8 mouse cellular contexts compared by ENCODE assay signal in the genomic region with DNA sequence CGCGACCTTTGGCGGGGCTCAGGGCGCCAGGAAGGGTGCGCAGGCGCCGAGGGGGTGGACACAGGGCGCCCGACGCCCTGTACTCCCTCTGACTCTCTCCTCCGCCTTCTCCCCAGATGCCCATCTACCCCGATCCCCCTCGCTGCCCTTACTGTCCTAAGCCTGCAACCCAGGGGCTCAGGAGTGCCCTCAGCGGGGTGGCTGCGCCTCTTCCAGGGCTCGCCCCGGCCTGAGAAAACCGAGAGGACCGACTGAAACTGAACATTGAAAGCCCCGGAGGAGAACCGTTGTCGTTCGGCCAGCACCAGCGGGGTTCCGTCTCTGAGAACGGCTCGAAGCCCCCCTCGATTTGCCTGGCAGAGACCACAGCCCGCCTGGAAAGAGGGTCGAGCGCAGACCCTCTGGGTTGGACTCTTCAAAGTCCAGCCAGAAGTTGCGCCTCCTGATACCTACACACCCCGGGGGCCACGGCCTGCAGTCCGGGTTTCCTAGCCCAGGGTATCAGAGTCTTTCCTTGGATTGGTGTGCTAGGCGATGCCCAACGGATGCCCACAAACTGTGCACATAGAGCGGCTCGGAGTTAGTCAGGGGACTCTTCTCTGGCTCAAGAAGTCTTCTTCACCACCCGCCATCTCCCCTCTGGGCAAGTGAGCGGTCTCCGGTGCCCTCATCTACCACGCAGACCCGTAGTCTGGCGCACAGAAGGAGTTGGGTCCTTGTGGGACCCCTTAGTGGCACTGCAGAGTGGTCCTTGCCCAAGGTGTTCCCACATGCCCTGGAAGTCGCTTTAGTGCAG. TPM values are rescaled to one million over a fixed set of nuclear protein-coding genes. Genes with fewer than 3 reads are reported as not detected.
DNase-seq lines count a peak whose midpoint lies in the region; ATAC-seq lines count a peak whose summit lies in the region.

No protein-coding gene starts in this region.

- H3K4me3 ChIP-seq in lung, embryonic 15.5 days, result peak overlapping the region; percentile 46
- peak overlapping the region; percentile 51 for H3K4me3 ChIP-seq in embryonic facial prominence, embryonic 13.5 days
- H3K4me3 ChIP-seq in intestine, embryonic 16.5 days (ENCODE audit: low read length), result peak overlapping the region; percentile 51
- H3K4me3 ChIP-seq in neural tube, embryonic 14.5 days (ENCODE audit: low read depth, low read length), result peak overlapping the region; percentile 40

- no peak for DNase-seq in lung, postnatal 36 days
- no peak for DNase-seq in MN1 (ENCODE audit: low spot score)

- H3K27ac ChIP-seq in lung, embryonic 15.5 days, result no peak overlapping the region
- no peak overlapping the region for H3K27ac ChIP-seq in embryonic facial prominence, embryonic 13.5 days
- H3K27ac ChIP-seq in intestine, embryonic 16.5 days (ENCODE audit: low read length), result no peak overlapping the region
- H3K27ac ChIP-seq in neural tube, embryonic 14.5 days (ENCODE audit: low read depth, low read length), result no peak overlapping the region

- peak overlapping the region; percentile 31; the same call in 1 of the 2 replicates for H3K9ac ChIP-seq in lung, embryonic 15.5 days
- peak overlapping the region; percentile 69 for H3K9ac ChIP-seq in embryonic facial prominence, embryonic 13.5 days
- H3K9ac ChIP-seq in intestine, embryonic 16.5 days (ENCODE audit: low read depth, low read length), result peak overlapping the region; percentile 64
- H3K9ac ChIP-seq in neural tube, embryonic 14.5 days (replicated peaks; ENCODE audit: low read depth, low read length), result 0 out of 2 replicates have a peak overlapping the region, but pooled peaks have one; percentile 44

- H3K4me1 ChIP-seq in lung, embryonic 15.5 days, result peaks cover 36% of the 10 kb centered on the region
- peaks cover 38% of the 10 kb centered on the region for H3K4me1 ChIP-seq in embryonic facial prominence, embryonic 13.5 days
- H3K4me1 ChIP-seq in intestine, embryonic 16.5 days (ENCODE audit: control insufficient read depth, insufficient read depth, low read length), result peaks cover 25% of the 10 kb centered on the region
- H3K4me1 ChIP-seq in neural tube, embryonic 14.5 days (ENCODE audit: control insufficient read depth, insufficient read depth, low read length), result peaks cover 18% of the 10 kb centered on the region

- H3K4me2 ChIP-seq in lung, embryonic 15.5 days, result peak overlapping the region; percentile 94
- peak overlapping the region; percentile 89 for H3K4me2 ChIP-seq in embryonic facial prominence, embryonic 13.5 days
- H3K4me2 ChIP-seq in intestine, embryonic 16.5 days (ENCODE audit: low read depth, low read length), result peak overlapping the region; percentile 90
- H3K4me2 ChIP-seq in neural tube, embryonic 14.5 days (ENCODE audit: low read depth, low read length), result peak overlapping the region; percentile 85

- WGBS in lung, embryonic 15.5 days, result 2% methylated on average over 40 of the region's 46 CpGs
- 2% methylated on average over 46 of the region's 46 CpGs for WGBS in embryonic facial prominence, embryonic 13.5 days
- WGBS in intestine, embryonic 16.5 days, result 2% methylated on average over 45 of the region's 46 CpGs
- 1% methylated on average over 44 of the region's 46 CpGs for WGBS in neural tube, embryonic 14.5 days

- H3K36me3 ChIP-seq in lung, embryonic 15.5 days, result no peaks in the 10 kb centered on the region
- peaks cover 3% of the 10 kb centered on the region; the same call in 1 of the 2 replicates for H3K36me3 ChIP-seq in embryonic facial prominence, embryonic 13.5 days
- H3K36me3 ChIP-seq in intestine, embryonic 16.5 days (ENCODE audit: control insufficient read depth, insufficient read depth, low read length), result no peaks in the 10 kb centered on the region
- H3K36me3 ChIP-seq in neural tube, embryonic 14.5 days (ENCODE audit: control insufficient read depth, insufficient read depth, low read length), result no peaks in the 10 kb centered on the region

- H3K9me3 ChIP-seq in lung, embryonic 15.5 days, result no peaks in the 10 kb centered on the region
- H3K9me3 ChIP-seq in embryonic facial prominence, embryonic 13.5 days, result no peaks in the 10 kb centered on the region
- no peaks in the 10 kb centered on the region for H3K9me3 ChIP-seq in intestine, embryonic 16.5 days (ENCODE audit: control insufficient read depth, low read length)
- H3K9me3 ChIP-seq in neural tube, embryonic 14.5 days (ENCODE audit: control insufficient read depth, low read length), result no peaks in the 10 kb centered on the region

- peaks cover 63% of the 10 kb centered on the region for H3K27me3 ChIP-seq in lung, embryonic 15.5 days
- peaks cover 67% of the 10 kb centered on the region for H3K27me3 ChIP-seq in embryonic facial prominence, embryonic 13.5 days
- H3K27me3 ChIP-seq in intestine, embryonic 16.5 days (replicated peaks; ENCODE audit: control insufficient read depth, insufficient read depth, low read length), result peaks cover 46% of the 10 kb centered on the region
- H3K27me3 ChIP-seq in neural tube, embryonic 14.5 days (ENCODE audit: control insufficient read depth, insufficient read depth, low read length), result peaks cover 32% of the 10 kb centered on the region

- no peak for ATAC-seq in lung, embryonic 15.5 days (ENCODE audit: borderline replicate concordance, extremely low read depth, low FRiP score, low TSS enrichment)
- no peak for ATAC-seq in embryonic facial prominence, embryonic 13.5 days (ENCODE audit: insufficient number of reproducible peaks, insufficient read depth, low FRiP score, low TSS enrichment, low read depth)
- ATAC-seq in intestine, embryonic 16.5 days, result 0 out of 2 replicates have a peak, but pooled peaks have one; percentile 4
- ATAC-seq in neural tube, embryonic 14.5 days (ENCODE audit: low read depth), result no peak
- no peak for ATAC-seq in erythroid progenitor cell, adult 5-6 weeks (replicated peaks; ENCODE audit: low FRiP score, poor library complexity, severe bottlenecking)
- ATAC-seq in frontal cortex, adult (ENCODE audit: low TSS enrichment), result no peak

RNA-seq across cellular contexts. Expression of a gene that starts 0.4 kb away (rescaled TPM):
- polyA plus RNA-seq in lung, embryonic 15.5 days (2015; fragmentation: Nextera tagmentation; extraction: Ambion mirVana), result 1.6 and 1.8 TPM in 2 replicates
- 4.5 and 5.7 TPM in 2 replicates for polyA plus RNA-seq in embryonic facial prominence, embryonic 13.5 days (2015; fragmentation: Nextera tagmentation; extraction: Ambion mirVana)
- polyA plus RNA-seq in intestine, embryonic 16.5 days (2015; fragmentation: Nextera tagmentation; extraction: Ambion mirVana), result 0.11 and 0.12 TPM in 2 replicates
- not detected in 2 replicates for polyA plus RNA-seq in neural tube, embryonic 14.5 days (2014; fragmentation: Nextera tagmentation; extraction: Ambion mirVana)
- total RNA-seq in erythroid progenitor cell, adult 5-6 weeks (2015; ENCODE audit: low replicate concordance), result not detected in 2 replicates
- total RNA-seq in erythroid progenitor cell, adult 5-6 weeks (2017; ENCODE audit: low replicate concordance), result not detected in 2 replicates

RNA-seq across cellular contexts. Expression of a gene that starts 1.8 kb away (rescaled TPM):
- polyA plus RNA-seq in lung, embryonic 15.5 days (2015; fragmentation: Nextera tagmentation; extraction: Ambion mirVana), result 39.5 and 41.7 TPM in 2 replicates
- polyA plus RNA-seq in embryonic facial prominence, embryonic 13.5 days (2015; fragmentation: Nextera tagmentation; extraction: Ambion mirVana), result 44.1 and 44.9 TPM in 2 replicates
- polyA plus RNA-seq in intestine, embryonic 16.5 days (2015; fragmentation: Nextera tagmentation; extraction: Ambion mirVana), result 29.3 and 30.1 TPM in 2 replicates
- polyA plus RNA-seq in neural tube, embryonic 14.5 days (2014; fragmentation: Nextera tagmentation; extraction: Ambion mirVana), result 37.3 and 39.5 TPM in 2 replicates
- total RNA-seq in erythroid progenitor cell, adult 5-6 weeks (2015; ENCODE audit: low replicate concordance), result 13.0 and 17.7 TPM in 2 replicates
- 3.2 and 9.4 TPM in 2 replicates for total RNA-seq in erythroid progenitor cell, adult 5-6 weeks (2017; ENCODE audit: low replicate concordance)

RNA-seq across cellular contexts. Expression of a gene that starts 20.1 kb away (rescaled TPM):
- 141 and 143 TPM in 2 replicates for polyA plus RNA-seq in lung, embryonic 15.5 days (2015; fragmentation: Nextera tagmentation; extraction: Ambion mirVana)
- 129 and 140 TPM in 2 replicates for polyA plus RNA-seq in embryonic facial prominence, embryonic 13.5 days (2015; fragmentation: Nextera tagmentation; extraction: Ambion mirVana)
- polyA plus RNA-seq in intestine, embryonic 16.5 days (2015; fragmentation: Nextera tagmentation; extraction: Ambion mirVana), result 87.9 and 93.9 TPM in 2 replicates
- 184 and 208 TPM in 2 replicates for polyA plus RNA-seq in neural tube, embryonic 14.5 days (2014; fragmentation: Nextera tagmentation; extraction: Ambion mirVana)
- 101 and 141 TPM in 2 replicates for total RNA-seq in erythroid progenitor cell, adult 5-6 weeks (2015; ENCODE audit: low replicate concordance)
- 113 and 126 TPM in 2 replicates for total RNA-seq in erythroid progenitor cell, adult 5-6 weeks (2017; ENCODE audit: low replicate concordance)

RNA-seq across cellular contexts. Expression of a gene that starts 30.1 kb away (rescaled TPM):
- polyA plus RNA-seq in lung, embryonic 15.5 days (2015; fragmentation: Nextera tagmentation; extraction: Ambion mirVana), result 20.9 and 23.3 TPM in 2 replicates
- polyA plus RNA-seq in embryonic facial prominence, embryonic 13.5 days (2015; fragmentation: Nextera tagmentation; extraction: Ambion mirVana), result 99.7 and 104 TPM in 2 replicates
- polyA plus RNA-seq in intestine, embryonic 16.5 days (2015; fragmentation: Nextera tagmentation; extraction: Ambion mirVana), result 10.3 and 12.0 TPM in 2 replicates
- polyA plus RNA-seq in neural tube, embryonic 14.5 days (2014; fragmentation: Nextera tagmentation; extraction: Ambion mirVana), result 5.0 and 13.1 TPM in 2 replicates
- total RNA-seq in erythroid progenitor cell, adult 5-6 weeks (2015; ENCODE audit: low replicate concordance), result not detected in 2 replicates
- not detected in 2 replicates for total RNA-seq in erythroid progenitor cell, adult 5-6 weeks (2017; ENCODE audit: low replicate concordance)
